Mouse (Mus musculus) kidney, adult 2 months (tissue): ENCODE data around the gene Snf8.

ENCODE experiments used
- CTCF ChIP-seq: fragments of 200-500 bp; conservative IDR thresholded peaks from 2 replicates; pipeline ENCODE4 v1.5.1; 2011; ENCODE audit warnings: low read depth, mild to moderate bottlenecking, control low read depth, low read length, moderate library complexity, mixed read lengths; ENCODE audit not compliant: insufficient read depth, insufficient read length
- POLR2A ChIP-seq: fragments of 200-500 bp; IDR thresholded peaks from one replicate; pipeline ENCODE4 v1.6.1; 2011; ENCODE audit warnings: low read depth, low read length, control low read depth

DNA sequence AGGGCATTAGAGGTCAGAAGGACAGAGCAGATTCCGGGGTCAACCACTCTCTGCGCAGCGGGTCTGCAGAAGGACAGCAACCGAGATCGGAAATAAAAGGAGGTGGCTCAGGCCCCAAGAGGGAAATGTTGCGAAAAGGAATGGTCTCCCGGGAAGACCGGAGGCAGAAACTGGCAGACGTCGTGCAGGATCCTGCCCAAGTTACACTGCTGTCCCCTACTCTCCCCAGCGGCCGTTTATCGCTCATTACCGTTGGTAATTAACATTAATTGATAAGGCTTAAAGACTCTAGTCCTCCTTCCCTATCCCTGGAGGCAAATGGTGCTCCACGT is 40.5 kb downstream of the Snf8 start:
- TF ChIP-seq CTCF, result no peak
- no peak for TF ChIP-seq POLR2A
